Mouse (Mus musculus) ES-E14 (cell line): Measurements from ENCODE around the gene Asic1.

Source experiments
- HCFC1 ChIP-seq: IDR thresholded peaks from 2 replicates; pipeline ENCODE4 v1.6.1; 2012; ENCODE audit warnings: low read length, inconsistent platforms, borderline replicate concordance; ENCODE audit not compliant: insufficient read depth
- MAFK ChIP-seq: IDR thresholded peaks from 2 replicates; pipeline ENCODE4 v1.6.1; 2014; ENCODE audit warnings: mild to moderate bottlenecking, low read depth, low read length, inconsistent platforms; ENCODE audit not compliant: insufficient read depth
- ZC3H11A ChIP-seq: IDR thresholded peaks from 2 replicates; pipeline ENCODE4 v1.6.1; 2012; ENCODE audit warnings: low read depth, mild to moderate bottlenecking, inconsistent platforms, low read length, borderline replicate concordance
- ZNF384 ChIP-seq: IDR thresholded peaks from 2 replicates; pipeline ENCODE4 v1.6.1; 2012; ENCODE audit warnings: low read depth, low read length, inconsistent platforms

GRCm38 (mm10) chr15:99671783-99672182, 1.6 kb downstream of the Asic1 start:
- TF ChIP-seq MAFK (no peak), ZNF384 (no peak), ZC3H11A (no peak), HCFC1 (no peak)
